Mouse (Mus musculus): ENCODE measurements around the gene Arl5b. TPM values are rescaled to one million over a fixed set of nuclear protein-coding genes. Genes with fewer than 3 reads are reported as not detected.
A peak's percentile ranks its signal among the peaks of the same experiment; 100 is the strongest.

Gene Arl5b
- 10 to 100 TPM; 23.4 to 27.4 TPM for total RNA-seq (2021)
- long read RNA-seq, experiment 1, partial matches to known transcripts: 0 of 1 reads
- long read RNA-seq, experiment 1, other reads (novel, unspliced or antisense): 1 of 1 reads
- long read RNA-seq, experiment 2, full-length matches to known transcripts: 2 of 4 reads
- long read RNA-seq, experiment 2, partial matches to known transcripts: 0 of 4 reads
- long read RNA-seq, experiment 2, other reads (novel, unspliced or antisense): 2 of 4 reads

- peak; percentile 80 to 92 for DNase-seq (ENCODE audit: low spot score in 2 of 2)
Measured at GRCm38 (mm10) chr2:15049117-15049873, at the start of gene Arl5b. TSS of gene Arl5b (plus strand) at chr2:15049395.

DNA sequence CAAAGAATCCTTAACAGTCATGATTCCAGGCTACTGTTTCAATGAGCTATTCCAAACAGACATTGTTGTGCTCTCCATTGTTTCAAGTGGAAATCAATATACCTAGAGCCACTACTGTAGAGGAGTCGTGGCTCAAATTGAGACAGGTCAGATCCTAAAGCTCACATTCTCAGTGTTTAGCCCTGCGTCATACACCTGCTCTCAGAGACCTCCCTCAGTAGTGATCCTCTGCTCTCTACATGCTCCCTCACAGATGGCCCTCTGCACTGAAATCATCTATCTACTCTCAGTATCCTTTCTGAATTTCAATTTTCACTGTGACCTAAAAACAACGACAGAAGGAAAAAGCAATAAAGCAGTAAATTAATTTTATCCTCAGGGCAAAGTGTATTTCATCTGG lies 41.7 kb upstream of the Arl5b start:
- no peak for DNase-seq (ENCODE audit: low spot score in 2 of 2)

DNA sequence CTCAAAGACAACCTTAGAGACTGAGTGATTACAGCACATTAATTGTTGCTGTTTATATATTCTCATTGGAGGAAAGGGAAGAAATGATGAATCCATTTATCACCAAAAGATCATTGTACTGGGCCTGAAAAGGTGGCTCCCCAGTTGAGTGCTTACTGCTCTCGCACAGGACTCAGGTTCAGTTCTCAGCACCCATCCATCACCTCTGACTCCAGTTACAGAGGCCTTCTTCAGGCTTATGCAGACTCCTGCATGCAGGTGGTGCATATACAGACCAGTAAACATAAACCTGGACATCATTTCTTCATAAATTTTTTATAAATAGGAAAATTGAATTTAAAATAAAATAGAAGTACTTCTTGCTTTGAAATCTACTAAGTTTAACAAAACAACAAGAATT lies 41.1 kb upstream of the Arl5b start:
- DNase-seq (ENCODE audit: low spot score in 2 of 2): no peak

DNA sequence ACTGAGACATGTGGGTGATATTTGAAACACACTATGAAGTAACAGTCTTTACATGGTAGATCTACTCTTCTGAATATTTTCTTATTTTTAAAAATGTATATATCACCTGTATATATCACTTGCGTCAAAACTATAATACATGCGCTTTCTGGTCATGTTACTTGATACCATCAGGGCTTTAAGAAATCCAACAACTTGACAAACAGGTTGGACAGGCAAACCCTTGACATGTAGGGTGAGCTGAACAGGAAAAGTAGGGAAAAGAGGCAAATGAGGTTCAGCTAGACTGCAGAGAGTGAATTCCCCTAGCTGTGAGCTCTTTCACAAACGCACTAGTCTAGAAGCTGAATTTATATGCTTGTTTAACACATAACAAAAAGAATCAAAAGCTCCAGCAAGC lies 22.4 kb upstream of the Arl5b start:
- no peak for DNase-seq (ENCODE audit: low spot score in 2 of 2)

DNA sequence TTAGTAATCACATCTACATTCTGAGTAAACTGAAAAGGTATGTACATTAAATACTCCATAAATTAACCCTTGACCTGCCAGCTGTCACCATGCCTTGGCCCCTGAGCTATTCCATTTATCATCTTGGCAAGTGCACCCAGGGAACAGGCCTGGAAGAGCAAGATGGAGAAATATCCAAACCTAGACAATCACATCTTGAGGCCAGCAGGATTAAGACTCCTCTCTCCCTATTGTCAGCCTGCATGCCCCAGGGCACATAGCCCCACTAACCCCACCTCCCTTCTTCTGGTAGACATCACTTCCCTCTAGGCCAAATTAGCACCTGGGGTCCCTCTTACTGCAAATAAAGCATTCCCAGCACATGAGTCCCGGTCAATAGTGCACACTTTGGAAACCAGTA lies 21.4 kb upstream of the Arl5b start:
- DNase-seq (ENCODE audit: low spot score in 2 of 2): no peak

- no peak for DNase-seq (ENCODE audit: low spot score in 2 of 2)
Measured at GRCm38 (mm10) chr2:15038705-15039104, 10.5 kb upstream of the Arl5b start.

DNA sequence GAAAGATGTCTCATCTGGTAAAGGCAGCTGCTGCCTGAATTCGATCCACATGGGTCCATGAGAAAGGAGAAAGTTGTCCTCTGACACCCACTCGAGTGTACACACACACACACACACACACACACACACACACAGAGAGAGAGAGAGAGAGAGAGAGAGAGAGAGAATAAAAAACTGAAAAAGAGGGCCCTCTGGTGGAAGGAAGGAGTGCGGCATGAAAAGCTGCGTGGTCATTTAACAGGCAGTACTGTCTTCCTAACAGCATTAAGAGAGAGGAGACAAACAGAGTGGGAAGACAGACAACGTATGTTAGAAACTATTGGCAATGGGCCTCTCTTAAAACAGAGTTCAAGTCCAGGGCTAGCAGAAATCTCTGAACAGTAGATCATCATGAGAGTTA lies 8.9 kb upstream of the Arl5b start:
- no peak for DNase-seq (ENCODE audit: low spot score in 2 of 2)

- no peak for DNase-seq (ENCODE audit: low spot score in 2 of 2)
Measured at GRCm38 (mm10) chr2:15054496-15054895, 5.3 kb downstream of the Arl5b start.

DNA sequence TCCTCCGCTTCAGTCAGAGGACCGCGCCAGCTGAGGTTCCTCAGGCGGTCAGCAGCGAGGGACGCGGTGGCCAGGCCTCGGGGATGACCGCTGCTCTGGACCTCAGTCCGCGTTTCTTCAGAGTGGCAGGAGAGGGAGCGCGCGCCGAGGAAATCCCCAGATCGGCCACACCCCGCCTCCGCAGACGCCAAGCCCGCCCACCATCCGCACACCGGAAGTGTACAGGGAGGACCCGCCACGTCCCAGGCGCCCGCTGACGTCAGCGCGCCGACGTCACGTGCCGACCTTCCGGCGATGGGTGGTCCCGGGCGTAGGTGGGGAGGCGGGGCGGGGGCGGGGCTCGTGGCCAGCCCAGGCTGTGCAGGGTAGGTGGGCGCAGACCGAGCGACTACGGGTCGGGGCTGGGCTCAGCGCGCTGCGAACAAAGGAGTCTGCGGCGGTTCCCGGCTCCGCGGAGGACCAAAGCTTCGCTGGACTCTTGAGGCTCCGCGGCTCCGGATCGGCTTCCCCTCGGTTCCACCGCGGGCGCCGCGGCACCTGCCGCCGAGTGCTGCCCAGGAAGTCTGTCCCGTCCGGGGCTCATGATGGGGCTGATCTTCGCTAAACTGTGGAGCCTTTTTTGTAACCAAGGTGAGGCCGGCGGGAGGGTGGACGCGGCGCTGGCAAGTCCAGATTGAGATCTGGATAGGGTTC lies 5.9 kb downstream of the Arl5b start, which contains the start of gene Nsun6:
Gene Nsun6, minus strand, starts transcription at position 125 of the 693 bp plus-strand sequence.
- peak; percentile 96 to 98 for DNase-seq (ENCODE audit: low spot score in 2 of 2)

- DNase-seq (ENCODE audit: low spot score in 2 of 2): no peak
Measured at GRCm38 (mm10) chr2:15055741-15056151, 6.6 kb downstream of the Arl5b start.

GRCm38 (mm10) chr2:15058227-15058626 lies 9.0 kb downstream of the Arl5b start:
- DNase-seq (ENCODE audit: low spot score in 2 of 2): no peak

- DNase-seq (ENCODE audit: low spot score in 2 of 2): no peak
Measured at GRCm38 (mm10) chr2:15060856-15061255, 11.7 kb downstream of the Arl5b start.

DNA sequence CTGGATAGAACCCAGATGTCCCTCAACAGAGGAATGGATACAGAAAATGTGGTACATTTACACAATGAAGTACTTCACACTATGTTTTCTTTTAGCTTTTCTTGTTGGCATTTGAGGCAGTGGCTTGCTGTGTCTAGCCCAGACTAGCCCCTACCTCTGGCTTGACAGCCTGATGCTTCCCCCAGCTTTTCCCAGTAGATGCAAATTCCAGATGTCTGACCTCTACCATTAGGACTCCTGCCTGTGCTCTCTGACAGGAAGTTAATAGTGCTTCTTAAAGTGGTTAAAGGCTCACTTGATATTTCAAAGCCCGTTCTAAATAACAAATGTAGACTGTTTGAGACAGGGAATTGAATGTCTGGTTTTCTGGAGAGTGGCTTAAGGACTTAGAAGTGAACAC lies 14.6 kb downstream of the Arl5b start:
- DNase-seq (ENCODE audit: low spot score in 2 of 2): no peak

- DNase-seq (ENCODE audit: low spot score in 2 of 2): no peak
Measured at GRCm38 (mm10) chr2:15064380-15065269, 15.4 kb downstream of the Arl5b start.

DNA sequence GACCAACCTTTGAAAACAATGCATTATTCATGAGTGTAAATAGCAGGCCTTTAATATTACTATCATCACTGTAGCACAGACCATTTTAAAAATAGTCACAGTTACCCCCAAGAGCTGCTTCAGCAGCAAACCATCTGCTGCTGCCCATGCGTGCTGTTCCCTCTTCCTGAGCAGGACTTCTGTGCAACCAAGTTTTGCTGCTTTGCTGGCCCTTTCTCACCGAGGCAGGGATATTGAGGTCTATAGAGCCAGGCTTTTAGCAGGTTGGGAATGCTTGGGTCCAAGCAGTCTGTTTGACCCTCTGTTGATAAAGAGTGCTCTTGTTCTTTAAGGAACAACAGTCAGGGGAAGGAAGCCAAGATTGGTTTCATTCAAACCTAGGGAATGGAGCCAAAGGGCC lies 16.3 kb downstream of the Arl5b start:
- no peak for DNase-seq (ENCODE audit: low spot score in 2 of 2)

GRCm38 (mm10) chr2:15067091-15067490 lies 17.9 kb downstream of the Arl5b start:
- no peak for DNase-seq (ENCODE audit: low spot score in 2 of 2)

- no peak for DNase-seq (ENCODE audit: low spot score in 2 of 2)
Measured at GRCm38 (mm10) chr2:15083702-15084101, 34.5 kb downstream of the Arl5b start.

DNA sequence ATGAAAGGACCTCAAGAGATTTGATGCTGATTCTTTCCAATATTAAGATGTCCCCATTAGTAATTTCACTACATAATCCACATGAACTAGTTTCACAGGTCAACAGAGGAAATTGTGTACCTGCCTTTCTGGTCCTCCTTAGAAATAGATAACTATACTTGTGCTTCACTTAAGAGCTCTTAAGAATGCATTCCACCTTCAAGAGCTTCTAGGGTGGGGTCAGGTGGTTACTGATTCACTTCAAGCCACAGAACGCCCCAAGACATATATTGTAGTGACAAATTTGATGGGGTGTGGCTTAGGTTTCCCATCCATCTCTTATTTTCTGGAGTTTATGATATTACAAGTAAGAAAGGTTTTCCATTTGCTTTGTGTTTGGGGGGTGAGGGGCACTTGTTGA lies 38.1 kb downstream of the Arl5b start:
- DNase-seq (ENCODE audit: low spot score in 2 of 2): no peak

GRCm38 (mm10) chr2:15096514-15097090 lies 47.4 kb downstream of the Arl5b start:
- no peak for DNase-seq (ENCODE audit: low spot score in 2 of 2)

DNA sequence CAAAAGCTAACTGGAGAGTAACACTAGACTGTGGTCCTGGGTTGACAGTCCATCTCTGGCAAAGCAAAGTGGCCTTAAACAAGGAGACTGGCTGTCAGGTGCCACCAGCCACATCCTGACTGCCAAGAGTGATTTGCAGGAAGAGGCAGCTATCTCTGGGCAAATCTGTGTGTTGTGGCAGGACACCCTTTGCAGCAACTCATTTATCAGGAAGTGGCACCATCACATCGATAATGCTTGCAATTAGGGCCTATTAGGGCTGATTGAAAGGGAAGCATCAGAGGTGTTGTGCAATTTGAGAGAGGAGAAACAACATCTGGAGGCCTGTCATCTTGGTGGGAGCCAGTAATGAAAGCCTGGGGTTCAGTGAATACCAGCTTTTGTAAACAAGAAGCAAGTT lies 55.2 kb downstream of the Arl5b start:
- DNase-seq (ENCODE audit: low spot score in 2 of 2): no peak

GRCm38 (mm10) chr2:15111290-15111689 lies 62.1 kb downstream of the Arl5b start:
- DNase-seq (ENCODE audit: low spot score in 2 of 2): no peak
